Mouse (Mus musculus): Measurements from ENCODE around the gene D1Ertd622e.

- TF ChIP-seq CTCF (IDR thresholded peaks at IDR 0.05; ENCODE audit: low read depth), result no peak
- TF ChIP-seq EP300 (optimal IDR thresholded peaks at IDR 0.05), result no peak
Measured at GRCm38 (mm10) chr1:97698956-97699570, 37.2 kb upstream of the D1Ertd622e start.
